Mouse (Mus musculus): Measurements from ENCODE around the gene Rgs6. TPM values are rescaled to one million over a fixed set of nuclear protein-coding genes. Genes with fewer than 3 reads are reported as not detected.

The Rgs6 gene
- polyA plus RNA-seq, 1 experiment from 2014 or later: 0.70 TPM

GRCm38 (mm10) chr12:83128606-83129005 is 540.5 kb downstream of the Rgs6 start:
- ATAC-seq (replicated peaks; ENCODE audit: insufficient number of reproducible peaks, low FRiP score, low TSS enrichment, low read depth) (no peak), DNase-seq (ENCODE audit: low spot score) (no peak)
- Histone ChIP-seq H3K36me3 (replicated peaks; ENCODE audit: control insufficient read depth, insufficient read depth, low read depth, low read length) (no peaks in the 10 kb centered on the region), H3K9ac (replicated peaks; ENCODE audit: low read length) (no peak overlapping the region), H3K27ac (replicated peaks; ENCODE audit: low read depth, low read length) (no peak overlapping the region), H3K4me2 (ENCODE audit: low read depth, low read length) (no peak overlapping the region), H3K9me3 (replicated peaks; ENCODE audit: control insufficient read depth, low read length) (no peaks in the 10 kb centered on the region), H3K4me3 (ENCODE audit: low read depth, low read length) (no peak overlapping the region), H3K27me3 (ENCODE audit: control insufficient read depth, insufficient read depth, low read length) (no peaks in the 10 kb centered on the region), H3K4me1 (ENCODE audit: control insufficient read depth, insufficient read depth, low read length) (no peaks in the 10 kb centered on the region)
- WGBS: 95% methylated on average over 3 of the region's 3 CpGs

GRCm38 (mm10) chr12:83131405-83131804 is 543.3 kb downstream of the Rgs6 start:
- 65% methylated on average over 4 of the region's 4 CpGs for WGBS
- Histone ChIP-seq H3K27ac (replicated peaks; ENCODE audit: low read depth, low read length) (no peak overlapping the region), H3K36me3 (replicated peaks; ENCODE audit: control insufficient read depth, insufficient read depth, low read depth, low read length) (no peaks in the 10 kb centered on the region), H3K4me2 (ENCODE audit: low read depth, low read length) (no peak overlapping the region), H3K4me1 (ENCODE audit: control insufficient read depth, insufficient read depth, low read length) (no peaks in the 10 kb centered on the region), H3K9ac (replicated peaks; ENCODE audit: low read length) (no peak overlapping the region), H3K27me3 (ENCODE audit: control insufficient read depth, insufficient read depth, low read length) (no peaks in the 10 kb centered on the region), H3K9me3 (replicated peaks; ENCODE audit: control insufficient read depth, low read length) (no peaks in the 10 kb centered on the region), H3K4me3 (ENCODE audit: low read depth, low read length) (no peak overlapping the region)
- ATAC-seq (replicated peaks; ENCODE audit: insufficient number of reproducible peaks, low FRiP score, low TSS enrichment, low read depth) (no peak), DNase-seq (ENCODE audit: low spot score) (no peak)

- Histone ChIP-seq H3K4me3 (ENCODE audit: low read depth, low read length) (no peak overlapping the region), H3K27ac (replicated peaks; ENCODE audit: low read depth, low read length) (no peak overlapping the region), H3K36me3 (replicated peaks; ENCODE audit: control insufficient read depth, insufficient read depth, low read depth, low read length) (no peaks in the 10 kb centered on the region), H3K9ac (replicated peaks; ENCODE audit: low read length) (no peak overlapping the region), H3K27me3 (ENCODE audit: control insufficient read depth, insufficient read depth, low read length) (no peaks in the 10 kb centered on the region), H3K9me3 (replicated peaks; ENCODE audit: control insufficient read depth, low read length) (no peaks in the 10 kb centered on the region), H3K4me2 (ENCODE audit: low read depth, low read length) (no peak overlapping the region), H3K4me1 (ENCODE audit: control insufficient read depth, insufficient read depth, low read length) (no peaks in the 10 kb centered on the region)
- ATAC-seq (replicated peaks; ENCODE audit: insufficient number of reproducible peaks, low FRiP score, low TSS enrichment, low read depth): no peak
- 71% methylated on average over 6 of the region's 6 CpGs for WGBS
- DNase-seq (ENCODE audit: low spot score): no peak
Observed at GRCm38 (mm10) chr12:83133827-83134226, 545.7 kb downstream of the Rgs6 start.

- no peaks in the 10 kb centered on the region for H3K9me3 ChIP-seq (replicated peaks; ENCODE audit: control insufficient read depth, low read length)
- no peaks in the 10 kb centered on the region for H3K27me3 ChIP-seq (ENCODE audit: control insufficient read depth, insufficient read depth, low read length)
- WGBS: 86% methylated on average over 5 of the region's 5 CpGs
- H3K9ac ChIP-seq (replicated peaks; ENCODE audit: low read length): no peak overlapping the region
- DNase-seq (ENCODE audit: low spot score) (no peak), ATAC-seq (replicated peaks; ENCODE audit: insufficient number of reproducible peaks, low FRiP score, low TSS enrichment, low read depth) (no peak)
- no peak overlapping the region for H3K4me2 ChIP-seq (ENCODE audit: low read depth, low read length)
- H3K36me3 ChIP-seq (replicated peaks; ENCODE audit: control insufficient read depth, insufficient read depth, low read depth, low read length): no peaks in the 10 kb centered on the region
- no peak overlapping the region for H3K4me3 ChIP-seq (ENCODE audit: low read depth, low read length)
- no peaks in the 10 kb centered on the region for H3K4me1 ChIP-seq (ENCODE audit: control insufficient read depth, insufficient read depth, low read length)
- H3K27ac ChIP-seq (replicated peaks; ENCODE audit: low read depth, low read length): no peak overlapping the region
Observed at GRCm38 (mm10) chr12:83136031-83136430, 547.9 kb downstream of the Rgs6 start.

GRCm38 (mm10) chr12:83136460-83136859 is 548.4 kb downstream of the Rgs6 start:
- no peak for DNase-seq (ENCODE audit: low spot score)
- 83% methylated on average over 2 of the region's 2 CpGs for WGBS
- H3K9ac ChIP-seq (replicated peaks; ENCODE audit: low read length): no peak overlapping the region
- no peaks in the 10 kb centered on the region for H3K9me3 ChIP-seq (replicated peaks; ENCODE audit: control insufficient read depth, low read length)
- H3K4me1 ChIP-seq (ENCODE audit: control insufficient read depth, insufficient read depth, low read length): no peaks in the 10 kb centered on the region
- H3K36me3 ChIP-seq (replicated peaks; ENCODE audit: control insufficient read depth, insufficient read depth, low read depth, low read length): no peaks in the 10 kb centered on the region
- no peak overlapping the region for H3K27ac ChIP-seq (replicated peaks; ENCODE audit: low read depth, low read length)
- H3K4me2 ChIP-seq (ENCODE audit: low read depth, low read length): no peak overlapping the region
- H3K27me3 ChIP-seq (ENCODE audit: control insufficient read depth, insufficient read depth, low read length): no peaks in the 10 kb centered on the region
- H3K4me3 ChIP-seq (ENCODE audit: low read depth, low read length): no peak overlapping the region
- no peak for ATAC-seq (replicated peaks; ENCODE audit: insufficient number of reproducible peaks, low FRiP score, low TSS enrichment, low read depth)

- Histone ChIP-seq H3K9ac (replicated peaks; ENCODE audit: low read length) (no peak overlapping the region), H3K4me3 (ENCODE audit: low read depth, low read length) (no peak overlapping the region), H3K4me2 (ENCODE audit: low read depth, low read length) (no peak overlapping the region), H3K4me1 (ENCODE audit: control insufficient read depth, insufficient read depth, low read length) (no peaks in the 10 kb centered on the region), H3K36me3 (replicated peaks; ENCODE audit: control insufficient read depth, insufficient read depth, low read depth, low read length) (no peaks in the 10 kb centered on the region), H3K27ac (replicated peaks; ENCODE audit: low read depth, low read length) (no peak overlapping the region), H3K9me3 (replicated peaks; ENCODE audit: control insufficient read depth, low read length) (no peaks in the 10 kb centered on the region), H3K27me3 (ENCODE audit: control insufficient read depth, insufficient read depth, low read length) (no peaks in the 10 kb centered on the region)
- WGBS: 60% methylated on average over 3 of the region's 3 CpGs
- no peak for ATAC-seq (replicated peaks; ENCODE audit: insufficient number of reproducible peaks, low FRiP score, low TSS enrichment, low read depth)
- DNase-seq (ENCODE audit: low spot score): no peak
Observed at GRCm38 (mm10) chr12:83137001-83137400, 548.9 kb downstream of the Rgs6 start.

- WGBS: 56% methylated on average over 2 of the region's 2 CpGs
- no peaks in the 10 kb centered on the region for H3K4me1 ChIP-seq (ENCODE audit: control insufficient read depth, insufficient read depth, low read length)
- no peak overlapping the region for H3K27ac ChIP-seq (replicated peaks; ENCODE audit: low read depth, low read length)
- no peaks in the 10 kb centered on the region for H3K36me3 ChIP-seq (replicated peaks; ENCODE audit: control insufficient read depth, insufficient read depth, low read depth, low read length)
- no peaks in the 10 kb centered on the region for H3K27me3 ChIP-seq (ENCODE audit: control insufficient read depth, insufficient read depth, low read length)
- no peak overlapping the region for H3K9ac ChIP-seq (replicated peaks; ENCODE audit: low read length)
- H3K4me3 ChIP-seq (ENCODE audit: low read depth, low read length): no peak overlapping the region
- no peak for DNase-seq (ENCODE audit: low spot score)
- ATAC-seq (replicated peaks; ENCODE audit: insufficient number of reproducible peaks, low FRiP score, low TSS enrichment, low read depth): no peak
- H3K9me3 ChIP-seq (replicated peaks; ENCODE audit: control insufficient read depth, low read length): no peaks in the 10 kb centered on the region
- no peak overlapping the region for H3K4me2 ChIP-seq (ENCODE audit: low read depth, low read length)
Observed at GRCm38 (mm10) chr12:83141164-83141563, 553.1 kb downstream of the Rgs6 start.

- ATAC-seq (replicated peaks; ENCODE audit: insufficient number of reproducible peaks, low FRiP score, low TSS enrichment, low read depth): no peak
- no peaks in the 10 kb centered on the region for H3K9me3 ChIP-seq (replicated peaks; ENCODE audit: control insufficient read depth, low read length)
- 56% methylated on average over 2 of the region's 2 CpGs for WGBS
Observed at GRCm38 (mm10) chr12:83142507-83142906, 554.4 kb downstream of the Rgs6 start.

More at GRCm38 (mm10) chr12:83142507-83142906, 554.4 kb downstream of the Rgs6 start:
- no peaks in the 10 kb centered on the region for H3K27me3 ChIP-seq (ENCODE audit: control insufficient read depth, insufficient read depth, low read length)
- no peaks in the 10 kb centered on the region for H3K4me1 ChIP-seq (ENCODE audit: control insufficient read depth, insufficient read depth, low read length)
- no peaks in the 10 kb centered on the region for H3K36me3 ChIP-seq (replicated peaks; ENCODE audit: control insufficient read depth, insufficient read depth, low read depth, low read length)
- no peak overlapping the region for H3K27ac ChIP-seq (replicated peaks; ENCODE audit: low read depth, low read length)
- DNase-seq (ENCODE audit: low spot score): no peak
- no peak overlapping the region for H3K4me3 ChIP-seq (ENCODE audit: low read depth, low read length)
- H3K4me2 ChIP-seq (ENCODE audit: low read depth, low read length): no peak overlapping the region
- no peak overlapping the region for H3K9ac ChIP-seq (replicated peaks; ENCODE audit: low read length)
